Mouse (Mus musculus) kidney, embryonic 14.5 days (tissue): ENCODE results near the gene Nrxn1. TPM values are rescaled to one million over a fixed set of nuclear protein-coding genes. Genes with fewer than 3 reads are reported as not detected.

ENCODE experiments used
- ATAC-seq: fragments of 200-750 bp; cut with Nextera tagmentation; 2 replicates; pipeline ENCODE4 v1.8.0; 2017; ENCODE audit warnings: moderate number of reproducible peaks, mild to moderate bottlenecking, moderate TSS enrichment, moderate library complexity; ENCODE audit not compliant: low FRiP score, low TSS enrichment
- H3K27ac ChIP-seq: fragments of 300-500 bp; sonication (generic); 2 replicates; pipeline ENCODE4 v1.5.1; 2014; ENCODE audit warnings: low read depth, mild to moderate bottlenecking, low read length, moderate library complexity, mixed read lengths
- H3K27me3 ChIP-seq: fragments of 300-500 bp; sonication (generic); 2 replicates; pipeline ENCODE4 v1.6.1; 2014; ENCODE audit warnings: mild to moderate bottlenecking, low read length; ENCODE audit not compliant: control insufficient read depth, insufficient read depth
- H3K36me3 ChIP-seq: fragments of 300-500 bp; sonication (generic); 2 replicates; pipeline ENCODE4 v1.6.1; 2014; ENCODE audit warnings: low read length, mixed read lengths; ENCODE audit not compliant: control insufficient read depth, insufficient read depth
- H3K4me1 ChIP-seq: fragments of 300-500 bp; sonication (generic); 2 replicates; pipeline ENCODE4 v1.6.1; 2014; ENCODE audit warnings: low read length, mixed read lengths; ENCODE audit not compliant: control insufficient read depth, insufficient read depth
- H3K4me2 ChIP-seq: fragments of 300-500 bp; sonication (generic); replicated peaks from 2 replicates; pipeline ENCODE4 v1.6.1; 2014; ENCODE audit warnings: low read depth, mild to moderate bottlenecking, low read length
- H3K4me3 ChIP-seq: fragments of 300-500 bp; sonication (generic); 2 replicates; pipeline ENCODE4 v1.5.1; 2014; ENCODE audit warnings: mild to moderate bottlenecking, low read length
- H3K9ac ChIP-seq: fragments of 300-500 bp; sonication (generic); 2 replicates; pipeline ENCODE4 v1.6.1; 2014; ENCODE audit warnings: low read depth, mild to moderate bottlenecking, low read length, moderate library complexity
- H3K9me3 ChIP-seq: fragments of 300-500 bp; sonication (generic); 2 replicates; pipeline ENCODE4 v1.6.1; 2016; ENCODE audit warnings: low read length; ENCODE audit not compliant: control insufficient read depth
- WGBS: fragments of 180-500 bp; shearing (Covaris S2); extraction: QIAGEN DNeasy Blood & Tissue Kit; methylation state at CpG from one replicate; pipeline ENCODE4 v1.1.7; 2014; 5-methylcytosine and 5-hydroxymethylcytosine counted together
- polyA plus RNA-seq: library from polyadenylated mRNA; unstranded; fragments of >200 nt; fragmentation: Nextera tagmentation; extraction: Ambion mirVana; gene quantifications from 2 replicates; pipeline ENCODE4 v1.2.1, GENCODE M21; 2014

Gene Nrxn1
- polyA plus RNA-seq, 1 experiment from 2014 or later: 10.1 TPM

GRCm38 (mm10) chr17:90453280-90453679 lies 639.6 kb downstream of the Nrxn1 start:
- WGBS: 56% methylated on average over 4 of the region's 4 CpGs

GRCm38 (mm10) chr17:90452770-90453169 lies 640.1 kb downstream of the Nrxn1 start:
- 72% methylated on average over 2 of the region's 2 CpGs for WGBS
- Histone ChIP-seq H3K9ac (no peak overlapping the region), H3K9me3 (no peaks in the 10 kb centered on the region), H3K27ac (no peak overlapping the region), H3K27me3 (peaks cover 17% of the 10 kb centered on the region), H3K4me1 (peaks cover 5% of the 10 kb centered on the region; the same call in 1 of the 2 replicates), H3K4me2 (no peak overlapping the region), H3K4me3 (no peak overlapping the region), H3K36me3 (no peaks in the 10 kb centered on the region)
- no peak for ATAC-seq

More at GRCm38 (mm10) chr17:90453280-90453679, 639.6 kb downstream of the Nrxn1 start:
- ATAC-seq: no peak
- Histone ChIP-seq H3K9me3 (no peaks in the 10 kb centered on the region), H3K9ac (no peak overlapping the region), H3K4me3 (no peak overlapping the region), H3K36me3 (no peaks in the 10 kb centered on the region), H3K4me2 (no peak overlapping the region), H3K4me1 (peaks cover 5% of the 10 kb centered on the region; the same call in 1 of the 2 replicates), H3K27me3 (peaks cover 17% of the 10 kb centered on the region), H3K27ac (no peak overlapping the region)

- Histone ChIP-seq H3K27me3 (peaks cover 12% of the 10 kb centered on the region), H3K4me3 (no peak overlapping the region), H3K9me3 (no peaks in the 10 kb centered on the region), H3K36me3 (no peaks in the 10 kb centered on the region), H3K4me2 (no peak overlapping the region), H3K27ac (no peak overlapping the region), H3K4me1 (peaks cover 5% of the 10 kb centered on the region; the same call in 1 of the 2 replicates), H3K9ac (no peak overlapping the region)
- ATAC-seq: no peak
- WGBS: 77% methylated on average over 2 of the region's 2 CpGs
Measured at GRCm38 (mm10) chr17:90451384-90451783, 641.5 kb downstream of the Nrxn1 start.

- Histone ChIP-seq H3K36me3 (no peaks in the 10 kb centered on the region), H3K9me3 (no peaks in the 10 kb centered on the region), H3K4me3 (no peak overlapping the region), H3K27ac (no peak overlapping the region), H3K27me3 (no peaks in the 10 kb centered on the region), H3K9ac (no peak overlapping the region), H3K4me2 (no peak overlapping the region), H3K4me1 (no peaks in the 10 kb centered on the region)
- no peak for ATAC-seq
Measured at GRCm38 (mm10) chr17:90443067-90443466, 649.8 kb downstream of the Nrxn1 start.

GRCm38 (mm10) chr17:90435836-90436235 lies 657.0 kb downstream of the Nrxn1 start:
- Histone ChIP-seq H3K27ac (no peak overlapping the region), H3K36me3 (no peaks in the 10 kb centered on the region)
- ATAC-seq: no peak

GRCm38 (mm10) chr17:90435371-90435770 lies 657.5 kb downstream of the Nrxn1 start:
- no peak overlapping the region for H3K4me3 ChIP-seq
- no peak overlapping the region for H3K9ac ChIP-seq
- no peak overlapping the region for H3K4me2 ChIP-seq
- H3K27ac ChIP-seq: no peak overlapping the region
- WGBS: 68% methylated on average over 2 of the region's 2 CpGs
- no peak for ATAC-seq
- no peaks in the 10 kb centered on the region for H3K9me3 ChIP-seq
- no peaks in the 10 kb centered on the region for H3K4me1 ChIP-seq
- H3K36me3 ChIP-seq: no peaks in the 10 kb centered on the region
- H3K27me3 ChIP-seq: no peaks in the 10 kb centered on the region

More at GRCm38 (mm10) chr17:90435836-90436235, 657.0 kb downstream of the Nrxn1 start:
- Histone ChIP-seq H3K4me1 (no peaks in the 10 kb centered on the region), H3K9ac (no peak overlapping the region), H3K4me3 (no peak overlapping the region), H3K4me2 (no peak overlapping the region), H3K9me3 (no peaks in the 10 kb centered on the region), H3K27me3 (no peaks in the 10 kb centered on the region)

- Histone ChIP-seq H3K9ac (no peak overlapping the region), H3K36me3 (no peaks in the 10 kb centered on the region), H3K4me1 (no peaks in the 10 kb centered on the region), H3K4me3 (no peak overlapping the region), H3K27ac (no peak overlapping the region), H3K27me3 (no peaks in the 10 kb centered on the region), H3K9me3 (no peaks in the 10 kb centered on the region), H3K4me2 (no peak overlapping the region)
- ATAC-seq: no peak
- WGBS: 87% methylated on average over 1 of the region's 1 CpGs
Measured at GRCm38 (mm10) chr17:90430211-90430610, 662.7 kb downstream of the Nrxn1 start.

- no peak for ATAC-seq
- no peak overlapping the region for H3K4me2 ChIP-seq
- no peaks in the 10 kb centered on the region for H3K27me3 ChIP-seq
- no peaks in the 10 kb centered on the region for H3K9me3 ChIP-seq
- WGBS: 87% methylated on average over 3 of the region's 3 CpGs
- no peaks in the 10 kb centered on the region for H3K36me3 ChIP-seq
- no peak overlapping the region for H3K4me3 ChIP-seq
- H3K4me1 ChIP-seq: no peaks in the 10 kb centered on the region
- no peak overlapping the region for H3K9ac ChIP-seq
- H3K27ac ChIP-seq: no peak overlapping the region
Measured at GRCm38 (mm10) chr17:90425974-90426373, 666.9 kb downstream of the Nrxn1 start.

- no peak overlapping the region for H3K27ac ChIP-seq
- 89% methylated on average over 3 of the region's 3 CpGs for WGBS
- H3K9ac ChIP-seq: no peak overlapping the region
- H3K4me3 ChIP-seq: no peak overlapping the region
- no peaks in the 10 kb centered on the region for H3K9me3 ChIP-seq
- H3K27me3 ChIP-seq: no peaks in the 10 kb centered on the region
- H3K4me1 ChIP-seq: no peaks in the 10 kb centered on the region
- no peaks in the 10 kb centered on the region for H3K36me3 ChIP-seq
- ATAC-seq: no peak
- H3K4me2 ChIP-seq: no peak overlapping the region
Measured at GRCm38 (mm10) chr17:90422591-90422990, 670.3 kb downstream of the Nrxn1 start.
